Mouse (Mus musculus) cerebellum, adult 9-11 months (tissue): ENCODE data around the gene Fam216a.

Source experiments
- DNase-seq: peaks from one replicate; pipeline ENCODE4 v3.0.0; 2022

The Fam216a gene

DNA sequence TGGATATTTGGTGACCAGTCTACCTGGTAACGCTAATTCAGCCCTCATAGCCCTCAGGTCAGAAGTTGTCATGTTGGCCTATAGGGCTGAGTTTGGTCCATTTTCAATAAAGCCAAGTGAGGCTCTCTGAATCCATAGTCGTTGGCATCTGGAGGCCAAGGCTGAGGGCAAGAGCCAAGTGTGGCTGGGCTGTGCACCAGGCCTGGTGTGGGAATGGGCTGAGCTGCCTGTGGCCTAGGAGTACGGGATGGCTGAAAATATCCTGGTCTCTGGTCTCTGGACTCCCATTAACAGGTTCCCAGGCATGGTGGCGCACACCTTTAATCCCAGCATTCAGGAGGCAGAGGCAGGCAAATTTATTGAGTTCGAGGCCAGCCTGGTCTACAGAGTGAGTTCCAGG is 17.8 kb upstream of the Fam216a start:
- DNase-seq: peak; percentile 37

DNA sequence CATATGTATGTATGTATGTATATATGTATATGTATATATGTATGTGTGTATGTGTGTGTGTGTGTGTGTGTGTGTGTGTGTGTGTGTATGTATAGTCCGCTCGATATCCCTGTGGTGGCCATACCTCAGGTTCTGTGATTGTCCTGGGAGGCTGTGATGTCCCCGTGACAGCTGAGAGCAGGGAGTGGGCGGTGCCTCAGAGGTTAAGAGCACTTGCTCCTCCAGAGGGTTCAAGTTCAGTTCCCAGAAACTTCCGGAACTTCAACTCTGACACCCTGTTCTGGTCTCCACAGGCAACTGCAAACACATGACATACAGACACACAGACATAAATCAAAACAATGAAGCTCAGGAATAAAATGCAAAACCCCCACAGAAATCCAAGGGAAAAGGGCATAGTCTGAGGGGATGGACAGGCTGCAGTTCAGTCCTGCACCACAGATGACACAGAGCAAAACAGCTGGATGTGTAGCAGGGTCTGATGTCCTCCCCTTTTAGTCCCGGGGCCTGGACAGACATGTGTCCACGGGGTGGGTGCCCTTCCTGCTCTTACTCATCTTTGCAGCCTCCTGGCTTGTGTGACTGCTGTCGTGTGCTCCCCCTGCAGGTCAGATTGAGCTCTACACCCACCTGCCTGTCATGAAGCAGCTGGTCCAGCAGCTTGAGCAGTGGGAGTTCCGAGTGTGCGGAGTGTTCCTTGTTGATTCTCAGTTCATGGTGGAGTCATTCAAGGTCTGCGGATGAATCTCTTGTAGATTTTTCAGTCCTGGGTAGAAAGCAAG is 7.4 kb upstream of the Fam216a start:
- DNase-seq: peak; percentile 88

GRCm38 (mm10) chr5:122378171-122378570 is 6.0 kb upstream of the Fam216a start:
- no peak for DNase-seq

DNA sequence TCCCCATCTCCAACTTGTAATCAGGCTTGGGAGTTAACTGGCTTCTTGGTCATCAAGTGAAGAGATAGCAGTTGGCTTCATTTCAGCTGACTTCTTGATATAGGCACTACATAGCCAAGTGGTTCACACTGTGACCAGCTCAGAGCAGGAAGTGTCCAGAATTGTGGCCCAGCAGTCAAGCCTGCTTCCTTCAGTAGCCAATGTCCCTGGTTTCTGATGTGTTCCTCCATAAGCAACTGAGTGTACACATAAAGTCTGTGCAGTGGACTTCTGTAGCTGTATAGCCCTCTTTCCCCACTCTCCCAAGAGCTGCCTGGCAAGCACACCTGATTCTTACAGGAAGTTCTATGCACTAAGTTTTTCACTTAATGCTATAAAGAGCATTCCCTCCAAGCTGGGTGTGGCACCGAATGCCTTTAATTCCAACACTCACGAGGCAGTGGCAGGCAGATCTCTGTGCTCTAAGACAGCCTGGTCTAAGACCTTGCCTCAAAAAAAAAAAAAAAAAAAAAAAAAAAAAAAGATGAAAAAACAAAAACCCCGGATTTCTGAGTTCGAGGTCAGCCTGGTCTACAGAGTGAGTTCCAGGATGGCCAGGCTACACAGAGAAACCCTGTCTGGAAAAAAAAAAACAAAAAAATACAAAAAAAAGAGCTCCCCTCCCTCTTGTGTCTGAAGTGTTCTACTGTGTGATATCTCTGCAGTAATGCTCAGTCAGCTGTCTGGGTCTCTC is 5.1 kb upstream of the Fam216a start:
- no peak for DNase-seq

GRCm38 (mm10) chr5:122372878-122373277 is 714 bp upstream of the Fam216a start:
- peak; percentile 39 for DNase-seq

DNA sequence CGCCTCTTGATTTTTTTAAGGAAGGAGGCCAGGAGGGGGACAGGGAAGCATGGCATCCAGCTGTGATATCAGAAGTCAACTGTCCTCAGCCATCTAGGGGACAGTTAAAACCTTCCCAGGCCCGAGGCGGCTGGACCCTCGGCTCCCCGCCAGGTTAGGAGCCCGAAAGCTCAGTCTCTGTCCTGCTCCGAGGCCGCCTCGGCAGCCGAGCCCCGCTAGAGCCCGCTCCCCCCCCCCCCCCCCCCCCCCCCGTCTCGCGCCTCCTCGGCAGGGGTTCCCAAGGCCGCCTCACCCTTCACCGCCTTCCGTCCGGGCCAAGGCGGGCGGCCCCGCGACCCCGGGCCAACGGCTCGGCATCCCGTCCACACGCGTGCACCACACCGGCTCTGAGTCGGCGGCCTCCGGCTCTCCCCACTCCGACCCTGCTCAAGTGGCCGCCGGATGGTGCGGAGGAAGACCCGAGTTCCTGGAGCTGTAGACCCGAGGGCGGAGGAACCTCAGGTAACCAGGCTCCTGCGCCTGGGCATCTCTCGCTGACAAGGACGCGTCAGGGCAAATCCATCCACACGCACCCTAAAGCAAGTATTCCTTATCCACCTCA is 473 bp downstream of the Fam216a start, which contains the start of gene Gpn3:
TSS of gene Gpn3 (plus strand) at position 286 of the 601 bp plus-strand sequence.
- peak; percentile 72 for DNase-seq

- no peak for DNase-seq
Observed at GRCm38 (mm10) chr5:122354492-122355067, 17.6 kb downstream of the Fam216a start.

- DNase-seq: peak; percentile 98
Observed at GRCm38 (mm10) chr5:122353807-122354491, 18.2 kb downstream of the Fam216a start, which contains the start of the genes Rad9b and Vps29. Gene Rad9b, minus strand, starts transcription at chr5:122354233. Gene Vps29, plus strand, starts transcription at chr5:122354369.

DNA sequence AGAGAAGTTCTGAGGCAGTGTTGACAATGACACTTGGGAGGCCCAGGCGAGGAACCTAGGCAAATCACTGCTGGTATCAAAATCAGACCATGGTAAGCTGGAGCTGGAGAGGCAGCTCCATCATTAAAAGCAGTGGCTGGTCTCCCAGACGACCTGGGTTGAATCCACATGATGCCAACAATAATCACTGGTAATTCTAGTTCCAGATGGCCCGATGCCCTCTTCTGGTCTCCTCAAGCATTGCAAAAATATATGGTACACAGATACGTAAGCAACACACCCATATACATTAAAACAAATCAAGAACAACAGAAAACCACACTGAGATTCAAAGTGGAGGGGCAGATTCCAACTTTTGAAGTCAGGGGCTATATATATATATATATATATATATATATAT is 26.4 kb downstream of the Fam216a start:
- DNase-seq: no peak

DNA sequence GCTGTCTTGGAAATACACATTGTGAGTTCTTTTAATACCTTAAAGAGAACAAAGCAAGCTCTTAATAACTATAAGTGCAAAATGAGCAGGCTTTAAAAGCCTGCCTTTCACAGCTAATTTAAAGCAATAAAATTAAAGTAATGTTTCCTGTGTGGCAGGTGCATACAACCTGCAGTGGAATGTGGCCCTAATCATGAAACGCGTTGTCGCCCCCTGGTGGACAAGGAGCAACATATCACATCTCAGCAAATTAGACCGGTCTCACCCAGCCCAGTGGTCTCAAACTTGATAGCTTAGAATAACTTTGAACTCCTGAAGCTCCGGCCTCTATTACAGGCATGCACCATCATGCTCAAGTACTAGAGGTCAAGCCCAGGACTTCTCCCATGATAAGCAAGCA is 27.9 kb downstream of the Fam216a start:
- peak; percentile 70 for DNase-seq

- no peak for DNase-seq
Observed at GRCm38 (mm10) chr5:122343768-122344167, 28.4 kb downstream of the Fam216a start.

DNA sequence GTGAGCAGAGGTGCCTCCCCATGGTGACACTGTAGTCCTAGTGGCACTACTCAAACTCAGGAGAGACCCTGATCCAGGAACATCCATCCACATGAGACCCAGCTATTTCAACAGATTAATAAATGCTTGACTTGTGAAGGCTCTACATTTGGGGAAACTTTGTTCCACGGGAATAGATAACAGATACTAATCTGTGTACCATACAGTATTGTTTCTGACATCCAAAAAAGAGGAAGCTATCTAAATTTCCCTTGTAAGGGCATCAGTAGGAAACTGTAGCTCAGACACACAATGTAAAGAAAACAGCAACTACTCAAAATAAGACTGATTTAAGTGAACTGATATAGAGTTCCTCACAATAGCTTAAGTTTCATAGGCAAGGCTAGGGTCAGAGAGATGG is 29.3 kb downstream of the Fam216a start:
- DNase-seq: no peak

GRCm38 (mm10) chr5:122336554-122337294 is 35.4 kb downstream of the Fam216a start:
- DNase-seq: no peak

GRCm38 (mm10) chr5:122334682-122335081 is 37.5 kb downstream of the Fam216a start:
- DNase-seq: no peak

- no peak for DNase-seq
Observed at GRCm38 (mm10) chr5:122330269-122330668, 41.9 kb downstream of the Fam216a start.

GRCm38 (mm10) chr5:122327283-122327682 is 44.9 kb downstream of the Fam216a start:
- no peak for DNase-seq

GRCm38 (mm10) chr5:122325477-122325876 is 46.7 kb downstream of the Fam216a start:
- peak; percentile 62 for DNase-seq

GRCm38 (mm10) chr5:122324608-122325431 is 47.3 kb downstream of the Fam216a start:
- peak; percentile 95 for DNase-seq

DNA sequence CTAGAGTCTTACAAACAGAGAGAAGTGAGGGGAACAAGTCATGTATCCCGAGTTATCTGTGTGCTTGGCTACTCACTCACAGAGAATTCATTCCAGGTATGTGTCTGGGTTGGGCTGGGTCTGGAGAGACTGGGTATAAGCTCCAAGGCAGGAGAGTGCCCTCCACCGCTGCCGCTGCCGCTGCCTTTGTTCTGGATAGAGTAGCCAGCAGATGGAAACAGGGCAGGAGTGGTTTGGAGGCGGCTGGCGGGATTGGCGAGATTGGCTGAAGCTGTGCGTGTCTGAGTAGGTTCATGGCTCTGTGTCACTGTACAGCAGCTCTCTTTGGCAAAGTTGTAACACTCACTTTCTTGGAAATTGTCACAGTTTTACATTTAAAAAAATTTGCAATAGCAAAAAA is 48.6 kb downstream of the Fam216a start:
- no peak for DNase-seq

- no peak for DNase-seq
Observed at GRCm38 (mm10) chr5:122320205-122320781, 51.9 kb downstream of the Fam216a start.
